Mouse (Mus musculus) thymus, postnatal 25 days (tissue): ENCODE measurements around the gene Maoa.

Experiments used
- DNase-seq: peaks from one replicate; pipeline ENCODE4 v3.0.0; 2022

Gene Maoa

DNA sequence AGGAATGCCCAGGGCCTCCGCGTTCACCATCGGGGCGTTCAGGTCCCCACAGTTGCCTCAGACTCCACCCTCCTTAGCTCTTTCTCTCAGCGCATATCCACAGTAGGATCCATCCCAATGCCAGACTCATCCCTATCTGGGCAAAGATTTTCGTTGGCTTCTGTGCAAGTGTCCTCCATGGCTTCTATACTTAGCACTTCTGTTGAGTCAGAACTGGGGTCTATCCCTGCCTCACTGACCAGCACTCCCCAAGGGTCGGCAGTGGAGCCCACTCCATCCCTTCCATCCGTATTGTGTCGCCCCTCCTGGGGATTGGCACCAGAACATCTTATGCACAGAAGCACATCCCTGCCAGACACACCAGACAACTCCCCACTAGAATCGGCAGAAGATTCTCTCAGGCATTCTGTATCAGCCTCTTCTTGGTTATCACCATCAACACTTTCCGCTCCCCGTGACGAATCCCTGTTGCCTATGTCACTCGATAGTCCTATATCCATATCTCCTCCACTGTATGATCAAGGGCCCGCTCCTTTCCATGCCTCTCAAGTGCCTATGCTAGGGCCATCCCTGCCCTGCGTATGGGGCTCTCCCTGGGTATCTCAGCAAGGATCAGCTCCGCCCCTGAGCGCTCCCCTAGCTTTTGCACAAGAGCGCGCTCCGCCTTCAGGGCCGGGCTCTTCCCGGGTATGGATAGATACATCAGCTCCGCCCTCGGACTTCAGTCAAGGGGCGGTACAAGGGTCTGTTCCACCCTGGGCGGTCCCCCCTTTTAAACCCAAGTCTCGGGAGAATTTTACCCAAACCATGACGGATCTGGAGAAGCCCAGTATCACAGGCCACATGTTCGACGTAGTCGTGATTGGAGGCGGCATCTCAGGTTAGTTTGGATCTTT, at the start of gene Maoa:
Gene Maoa, plus strand, starts transcription at position 665 of the 896 bp plus-strand sequence.
- DNase-seq, result peak; percentile 49

DNA sequence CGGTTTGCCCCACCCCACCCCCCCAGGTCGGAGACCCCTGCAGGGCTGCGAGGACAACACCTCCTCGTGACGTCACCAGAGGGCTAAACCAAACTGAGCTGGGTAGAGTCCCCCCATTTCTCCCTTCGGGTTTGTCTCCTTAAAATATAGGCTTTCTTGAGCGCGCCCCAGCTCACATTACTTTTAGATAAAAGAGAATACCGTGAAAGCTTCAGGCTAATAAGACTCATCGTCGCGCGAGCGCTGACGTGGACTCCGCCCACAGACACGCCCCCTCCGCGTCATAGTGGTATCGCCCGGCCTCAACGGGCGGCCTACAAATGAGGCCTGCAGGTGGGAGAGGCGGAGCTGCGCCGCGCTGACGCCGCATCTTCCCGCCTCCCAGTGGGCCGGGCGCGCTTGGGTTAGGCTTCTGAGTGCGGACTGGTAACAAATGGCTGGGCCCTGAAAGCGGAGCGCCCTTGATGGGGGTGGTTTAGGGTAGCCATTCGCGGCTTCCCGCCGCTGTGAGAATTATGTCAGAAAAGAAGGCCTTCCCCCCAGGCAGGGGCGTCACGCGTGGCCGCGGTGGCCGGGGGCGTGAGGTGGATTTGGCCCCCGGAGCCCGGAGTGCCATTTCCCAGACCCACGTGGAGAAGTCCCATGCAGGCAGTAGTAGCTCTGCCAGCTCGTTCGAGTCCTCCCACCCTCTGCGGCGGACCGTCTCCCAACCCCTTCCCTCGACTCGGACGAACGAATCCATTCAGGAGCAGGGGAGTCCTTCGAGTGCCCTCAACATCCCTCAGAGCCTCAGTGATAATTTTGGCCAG, 1.1 kb upstream of the Maoa start:
- peak; percentile 84 for DNase-seq

DNA sequence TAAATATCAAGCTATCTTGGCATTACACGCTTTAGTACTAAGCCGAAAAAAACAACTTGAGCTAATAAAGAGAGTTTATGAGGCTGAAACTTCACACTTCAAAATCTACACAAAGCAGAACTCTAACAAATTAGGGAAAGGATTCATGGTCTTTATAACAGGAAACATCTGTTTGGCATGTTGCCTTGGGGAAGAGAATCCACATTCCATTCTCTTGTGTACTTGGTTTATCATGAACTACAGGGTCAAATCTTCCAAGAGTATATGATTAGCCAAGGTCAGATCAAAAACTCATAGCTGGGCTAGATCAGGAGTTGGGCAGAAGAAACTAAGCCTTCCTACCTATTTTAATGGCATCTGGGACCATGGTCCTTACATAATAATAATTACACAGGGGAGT, 37.0 kb downstream of the Maoa start:
- DNase-seq, result no peak

DNA sequence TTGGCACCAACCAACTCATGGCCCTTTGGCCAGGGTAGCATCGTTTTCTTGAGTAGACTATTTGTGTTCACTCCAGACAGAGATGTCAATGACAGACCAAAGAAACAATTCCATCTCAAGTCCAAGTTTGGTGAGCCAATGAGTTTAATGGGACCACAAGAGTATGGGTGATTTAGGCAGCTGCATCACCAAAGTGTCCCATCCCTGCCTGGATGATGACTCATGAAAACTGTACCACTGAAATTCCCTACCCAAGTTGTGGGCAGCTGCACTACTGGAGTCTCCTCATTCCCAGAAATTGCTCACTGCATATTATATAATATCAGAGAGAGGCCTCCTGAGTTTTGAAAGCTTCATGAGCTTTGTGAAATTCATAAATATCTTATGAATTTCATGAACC, 86.6 kb downstream of the Maoa start:
- DNase-seq, result no peak

DNA sequence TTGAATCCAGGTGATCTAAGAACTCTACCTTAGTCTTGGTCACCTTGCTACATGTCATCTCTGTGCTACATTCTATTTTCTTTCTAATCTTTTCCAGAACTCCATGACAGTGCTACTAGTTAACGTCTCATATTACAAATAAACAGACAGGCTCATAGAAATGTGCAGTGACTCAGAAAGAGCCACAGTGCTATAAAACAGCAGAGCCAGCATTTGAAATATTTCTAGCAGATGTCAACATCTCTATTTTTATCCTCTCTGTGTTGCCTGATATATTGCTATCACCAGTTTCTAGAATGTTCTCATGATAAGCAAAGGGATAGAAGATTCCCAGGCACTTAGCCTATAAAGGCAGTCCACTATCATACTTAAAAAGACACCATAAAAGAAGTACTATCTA, 94.5 kb downstream of the Maoa start:
- DNase-seq, result no peak
